Mouse (Mus musculus) erythroblast, adult 5-6 weeks (primary cell): Measurements from ENCODE around the gene Gm28053. TPM values are rescaled to one million over a fixed set of nuclear protein-coding genes. Genes with fewer than 3 reads are reported as not detected.

ENCODE experiments used
- ATAC-seq: replicated peaks from 2 replicates; pipeline ENCODE4 v1.8.0; 2016; ENCODE audit warnings: moderate number of reproducible peaks, mild to moderate bottlenecking, moderate TSS enrichment, inconsistent platforms; ENCODE audit not compliant: poor library complexity, low FRiP score, severe bottlenecking
- total RNA-seq, 2 experiments: library from RNA; stranded (forward) in 1 of 2; stranded (reverse) in 1 of 2; fragments of 150-400 nt in 1 of 2; fragments of 200-764, 138-1000 nt in 1 of 2; gene quantifications; 2 replicates each; pipeline versions ENCODE4 v1.2.3 to v1.2.4; 2015 to 2017; ENCODE audit warnings: low replicate concordance in 2 of 2

Gm28053 gene
- total RNA-seq, 2 experiments from 2014 or later, result 1.8 TPM; not detected in 1

DNA sequence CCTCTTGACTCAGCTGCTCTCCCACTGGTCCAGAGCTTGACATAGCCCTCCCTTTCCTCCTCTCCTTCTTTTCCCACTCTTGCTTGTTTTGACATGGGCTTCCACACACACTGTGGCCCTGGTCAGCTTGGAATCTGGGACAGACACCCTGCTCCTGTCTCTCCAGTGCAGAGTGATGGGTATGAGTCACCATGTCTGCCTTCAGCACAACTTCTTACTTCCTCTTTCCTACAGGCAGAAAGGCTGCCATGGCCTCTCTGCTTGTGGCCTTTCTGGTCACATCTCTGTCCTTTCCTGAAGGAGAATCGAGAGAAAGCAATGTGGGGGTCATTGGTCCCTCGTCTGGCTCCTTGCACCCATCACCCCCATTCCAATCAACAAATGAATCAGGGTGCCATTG is 31.3 kb upstream of the Gm28053 start:
- no peak for ATAC-seq

DNA sequence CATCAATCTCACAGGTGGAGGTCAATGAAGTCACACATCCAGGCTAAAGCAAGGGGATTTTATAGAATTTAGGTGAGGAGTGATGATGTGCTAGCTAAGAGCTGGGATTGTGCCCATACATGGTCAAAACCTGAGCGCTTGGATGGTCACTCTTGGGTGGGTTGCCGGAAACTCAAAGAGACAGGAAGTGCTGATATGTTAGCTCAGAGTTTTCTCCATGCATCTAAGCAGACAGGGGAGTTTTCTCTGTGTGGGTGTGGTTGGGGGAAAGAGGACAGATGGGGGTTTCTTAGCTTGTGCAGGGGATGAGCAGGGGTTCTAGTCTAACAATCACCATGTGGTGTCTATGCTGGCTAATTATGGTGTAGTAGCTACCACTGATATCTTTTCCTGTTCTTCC is 29.1 kb upstream of the Gm28053 start:
- no peak for ATAC-seq

GRCm38 (mm10) chr6:48692962-48693361 is 25.4 kb upstream of the Gm28053 start:
- no peak for ATAC-seq

DNA sequence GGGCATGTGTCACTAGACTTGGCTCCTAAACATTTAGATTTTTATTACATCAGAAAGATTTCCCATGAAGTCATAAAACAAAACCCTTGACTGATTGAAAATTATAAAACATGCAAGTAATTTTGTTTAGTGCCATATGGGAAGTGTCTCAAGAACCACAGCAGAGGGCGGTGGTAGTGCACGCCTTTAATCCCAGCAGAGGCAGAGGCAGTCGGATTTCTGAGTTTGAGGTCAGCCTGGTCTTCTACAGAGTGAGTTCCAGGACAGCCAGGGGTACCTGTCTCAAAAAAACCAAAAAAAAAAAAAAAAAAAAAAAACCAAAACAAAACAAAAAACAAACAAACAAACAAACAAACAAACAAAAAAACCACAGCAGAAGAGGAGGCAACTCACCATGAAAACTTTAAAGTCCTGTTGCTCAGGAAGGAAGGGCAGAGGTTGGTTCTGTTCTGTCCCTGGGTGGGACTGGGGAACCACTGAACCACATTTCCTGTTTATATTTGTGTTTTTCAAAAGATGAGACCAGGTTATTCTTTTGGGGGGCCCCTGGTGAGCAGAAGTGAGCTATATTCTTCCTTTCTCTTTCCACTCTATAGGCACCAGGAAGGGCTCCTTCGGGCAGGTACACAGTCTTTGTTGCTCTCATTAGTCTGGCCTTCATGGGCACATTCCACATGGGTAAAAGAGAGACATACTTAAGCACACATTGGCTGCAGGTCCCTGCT is 21.4 kb upstream of the Gm28053 start:
- no peak for ATAC-seq

DNA sequence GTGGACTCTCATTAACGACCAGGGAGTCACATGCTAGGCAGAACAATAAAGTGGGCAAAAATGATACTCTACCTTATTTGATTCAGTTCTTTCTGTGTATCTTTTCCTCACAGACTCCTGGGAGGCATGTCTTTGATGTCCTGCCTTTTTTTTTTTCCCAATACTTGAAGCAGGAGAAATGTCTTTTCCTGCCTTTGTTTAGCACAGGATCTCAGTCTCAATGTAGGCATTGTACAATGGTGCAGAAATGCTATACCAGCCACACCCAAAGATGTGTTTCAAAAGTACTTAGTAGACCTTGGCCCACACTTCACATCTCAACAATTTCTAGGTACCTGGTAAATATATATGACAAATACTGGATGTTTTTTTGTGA is 20.9 kb upstream of the Gm28053 start:
- ATAC-seq, result no peak

- ATAC-seq, result no peak
Observed at GRCm38 (mm10) chr6:48698066-48698856, 20.1 kb upstream of the Gm28053 start.

- ATAC-seq, result no peak
Observed at GRCm38 (mm10) chr6:48698888-48699287, 19.5 kb upstream of the Gm28053 start.

- no peak for ATAC-seq
Observed at GRCm38 (mm10) chr6:48700251-48701075, 17.9 kb upstream of the Gm28053 start.

DNA sequence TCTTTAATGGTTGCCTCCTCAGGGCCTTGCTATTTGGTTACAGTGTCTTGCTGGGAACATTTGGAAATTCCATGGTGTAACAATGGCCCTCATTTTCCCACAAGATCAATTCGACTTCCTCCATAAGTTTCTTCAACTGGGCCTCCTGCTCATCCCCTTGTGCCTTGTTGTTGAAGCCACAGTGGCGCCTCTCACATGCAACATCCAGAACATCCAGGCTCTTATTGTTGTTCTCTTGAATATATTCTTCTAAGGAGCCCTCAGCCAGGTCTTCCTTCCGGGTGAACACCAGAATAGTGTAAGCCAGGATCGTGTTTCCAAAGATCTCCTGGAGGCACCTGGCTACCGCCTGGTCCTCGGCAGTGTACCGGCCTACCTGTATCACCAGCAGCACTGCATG is 16.3 kb upstream of the Gm28053 start:
- ATAC-seq, result no peak

GRCm38 (mm10) chr6:48702601-48703000 is 15.8 kb upstream of the Gm28053 start:
- no peak for ATAC-seq

- no peak for ATAC-seq
Observed at GRCm38 (mm10) chr6:48704146-48704545, 14.3 kb upstream of the Gm28053 start.

DNA sequence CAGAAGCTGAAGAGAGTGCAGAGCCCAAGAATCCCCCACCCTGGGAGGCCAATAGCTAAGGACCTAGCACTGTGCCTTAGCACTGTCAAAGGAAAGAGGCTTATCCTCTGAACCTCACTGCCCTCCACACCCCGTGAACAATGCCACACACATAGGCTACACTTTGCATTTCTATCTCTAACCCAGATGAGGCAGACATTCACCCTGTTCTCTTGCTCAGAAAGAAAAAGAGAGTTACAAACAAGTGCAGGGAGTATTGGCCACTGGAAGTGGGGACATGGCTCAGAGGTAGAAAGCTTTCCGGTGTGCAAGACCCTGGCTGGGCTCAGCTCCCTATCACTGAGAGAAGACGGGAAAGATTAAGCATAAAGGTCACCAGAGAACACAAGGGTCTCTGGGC is 12.3 kb upstream of the Gm28053 start:
- no peak for ATAC-seq

DNA sequence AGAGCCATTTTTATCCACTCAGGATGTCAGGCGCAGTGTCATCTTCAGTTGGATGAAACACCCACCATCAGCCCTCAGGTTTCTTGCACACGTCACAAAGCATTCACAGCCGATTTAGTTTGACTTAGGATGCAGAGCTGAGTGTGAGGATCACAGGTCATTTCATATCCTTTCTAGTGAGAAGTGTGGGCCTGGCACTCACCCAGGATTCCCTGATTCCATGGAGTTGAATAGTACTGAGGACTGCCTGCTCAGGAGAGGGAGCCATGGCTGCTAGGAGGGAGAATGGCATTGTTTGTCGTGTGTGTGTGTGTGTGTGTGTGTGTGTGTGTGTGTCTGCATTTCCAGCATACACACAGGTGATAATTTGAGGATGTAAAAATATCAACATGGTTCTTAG is 1.9 kb downstream of the Gm28053 start:
- no peak for ATAC-seq

GRCm38 (mm10) chr6:48723468-48723867 is 5.1 kb downstream of the Gm28053 start:
- no peak for ATAC-seq

DNA sequence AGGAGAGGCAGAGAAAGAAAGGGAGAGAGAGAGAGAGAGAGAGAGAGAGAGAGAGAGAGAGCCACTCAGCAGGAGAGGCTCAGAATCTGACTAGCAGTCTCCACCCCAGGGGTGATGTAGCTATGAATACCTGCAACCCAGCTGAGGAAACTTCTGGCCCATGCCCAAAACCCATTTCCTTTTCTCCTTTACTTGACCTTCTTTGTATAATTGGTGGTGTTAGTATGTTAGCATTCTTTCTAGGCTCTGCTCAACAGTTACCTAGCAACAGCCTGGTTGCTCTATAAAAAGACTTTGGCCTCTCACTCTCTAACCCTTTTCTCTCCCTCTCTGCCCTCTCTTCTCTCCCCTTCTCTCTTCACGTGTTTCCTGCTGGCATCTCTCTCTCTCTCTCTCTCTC is 7.1 kb downstream of the Gm28053 start:
- ATAC-seq, result no peak

DNA sequence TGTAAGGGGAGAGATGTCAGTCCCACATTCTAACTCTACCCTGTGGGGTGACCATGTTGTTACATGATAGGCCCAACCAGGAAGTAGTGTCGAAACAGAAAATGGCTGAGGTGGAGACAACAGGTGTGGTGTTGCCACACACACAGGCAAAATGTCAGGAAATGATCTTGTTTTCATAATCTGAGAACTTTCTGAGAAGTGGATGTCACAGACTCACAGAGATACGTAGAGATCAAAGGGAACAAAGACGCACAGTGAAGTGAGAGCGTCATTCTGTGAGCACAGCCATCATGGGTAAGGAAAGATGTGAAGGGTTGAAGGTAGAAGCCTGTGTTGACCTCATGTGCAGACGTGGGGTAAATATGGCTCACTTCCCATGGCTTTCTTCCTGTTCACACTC is 9.4 kb downstream of the Gm28053 start:
- no peak for ATAC-seq

- no peak for ATAC-seq
Observed at GRCm38 (mm10) chr6:48732864-48733304, 14.5 kb downstream of the Gm28053 start.

- ATAC-seq, result no peak
Observed at GRCm38 (mm10) chr6:48733660-48734059, 15.3 kb downstream of the Gm28053 start.

- no peak for ATAC-seq
Observed at GRCm38 (mm10) chr6:48737053-48737452, 18.6 kb downstream of the Gm28053 start.

GRCm38 (mm10) chr6:48737688-48738087 is 19.3 kb downstream of the Gm28053 start:
- ATAC-seq, result no peak
